Mouse (Mus musculus) kidney, adult 2 months (tissue): Measurements from ENCODE around the gene Nuak2.

ENCODE experiments used
- CTCF ChIP-seq: fragments of 200-500 bp; conservative IDR thresholded peaks from 2 replicates; pipeline ENCODE4 v1.5.1; 2011; ENCODE audit warnings: low read depth, mild to moderate bottlenecking, control low read depth, low read length, moderate library complexity, mixed read lengths; ENCODE audit not compliant: insufficient read depth, insufficient read length
- POLR2A ChIP-seq: fragments of 200-500 bp; IDR thresholded peaks from one replicate; pipeline ENCODE4 v1.6.1; 2011; ENCODE audit warnings: low read depth, low read length, control low read depth

- TF ChIP-seq POLR2A (no peak), CTCF (no peak)
These were observed 31.0 kb downstream of the Nuak2 start for GRCm38 (mm10) chr1:132346951-132347350.
